Mouse (Mus musculus): ENCODE measurements at regions not wholly inside any gene's neighbourhood (a gene's known extent, or its start where the extent isn't known, plus 50 kb on each side); places are given as distances from the start of the nearest gene placed in this dataset.

- TF ChIP-seq CTCF (IDR thresholded peaks at IDR 0.05; ENCODE audit: low read depth, low read length) (no peak), POLR2A (IDR thresholded peaks at IDR 0.05; ENCODE audit: extremely low read depth, insufficient read depth, low read length) (no peak)
Observed at GRCm38 (mm10) chr11:24372616-24373015, 294.8 kb downstream of the Bcl11a start.
